Mouse (Mus musculus): Measurements from ENCODE around the gene Pip5kl1. TPM values are rescaled to one million over a fixed set of nuclear protein-coding genes. Genes with fewer than 3 reads are reported as not detected.

Gene Pip5kl1
- total RNA-seq, 2 experiments from 2014 or later = 8.6 to 10.3 TPM

- DNase-seq (ENCODE audit: low spot score in 2 of 2) = peak; percentile 84 to 88
Observed at GRCm38 (mm10) chr2:32582830-32583799, 8.5 kb downstream of the Pip5kl1 start.

GRCm38 (mm10) chr2:32585149-32585714, 10.6 kb downstream of the Pip5kl1 start:
- DNase-seq (ENCODE audit: low spot score in 2 of 2) = no peak

GRCm38 (mm10) chr2:32586871-32587351, 12.3 kb downstream of the Pip5kl1 start, which contains the start of gene St6galnac4:
Gene St6galnac4, plus strand, starts transcription at chr2:32587095.
- DNase-seq (ENCODE audit: low spot score in 2 of 2) = peak; percentile 86 to 91

- no peak for DNase-seq (ENCODE audit: low spot score in 2 of 2)
Observed at GRCm38 (mm10) chr2:32587731-32588321, 13.2 kb downstream of the Pip5kl1 start.

- DNase-seq (ENCODE audit: low spot score in 2 of 2) = peak; percentile 63 to 80
Observed at GRCm38 (mm10) chr2:32589213-32589795, 14.7 kb downstream of the Pip5kl1 start.

- DNase-seq (ENCODE audit: low spot score in 2 of 2) = no peak
Observed at GRCm38 (mm10) chr2:32590224-32590623, 15.6 kb downstream of the Pip5kl1 start.

- DNase-seq (ENCODE audit: low spot score in 2 of 2) = no peak
Observed at GRCm38 (mm10) chr2:32591249-32591648, 16.7 kb downstream of the Pip5kl1 start.

GRCm38 (mm10) chr2:32596725-32597124, 22.1 kb downstream of the Pip5kl1 start:
- DNase-seq (ENCODE audit: low spot score in 2 of 2) = no peak

- no peak for DNase-seq (ENCODE audit: low spot score in 2 of 2)
Observed at GRCm38 (mm10) chr2:32597248-32597647, 22.7 kb downstream of the Pip5kl1 start.

GRCm38 (mm10) chr2:32597699-32598098, 23.1 kb downstream of the Pip5kl1 start:
- DNase-seq (ENCODE audit: low spot score in 2 of 2) = no peak

- no peak for DNase-seq (ENCODE audit: low spot score in 2 of 2)
Observed at GRCm38 (mm10) chr2:32598506-32598905, 23.9 kb downstream of the Pip5kl1 start.

- DNase-seq (ENCODE audit: low spot score in 2 of 2) = no peak
Observed at GRCm38 (mm10) chr2:32599409-32599808, 24.8 kb downstream of the Pip5kl1 start, which contains the start of gene St6galnac6. Gene St6galnac6, plus strand, starts transcription at chr2:32599709.

GRCm38 (mm10) chr2:32601417-32602065, 26.9 kb downstream of the Pip5kl1 start:
- DNase-seq (ENCODE audit: low spot score in 2 of 2) = no peak

GRCm38 (mm10) chr2:32602600-32603054, 28.0 kb downstream of the Pip5kl1 start:
- DNase-seq (ENCODE audit: low spot score in 2 of 2) = peak; percentile 86 to 90

- no peak for DNase-seq (ENCODE audit: low spot score in 2 of 2)
Observed at GRCm38 (mm10) chr2:32604631-32605030, 30.0 kb downstream of the Pip5kl1 start.

- DNase-seq (ENCODE audit: low spot score in 2 of 2) = peak; percentile 80 to 88
Observed at GRCm38 (mm10) chr2:32606161-32607142, 31.9 kb downstream of the Pip5kl1 start.

GRCm38 (mm10) chr2:32607262-32607947, 32.8 kb downstream of the Pip5kl1 start:
- peak in 1 of 2 experiments; percentile 60 for DNase-seq (ENCODE audit: low spot score in 2 of 2)

- peak in 1 of 2 experiments; percentile 27 for DNase-seq (ENCODE audit: low spot score in 2 of 2)
Observed at GRCm38 (mm10) chr2:32608141-32608777, 33.7 kb downstream of the Pip5kl1 start.
